Mouse (Mus musculus) midbrain, embryonic 10.5 days (tissue): ENCODE measurements around the gene Trim62. TPM values are rescaled to one million over a fixed set of nuclear protein-coding genes. Genes with fewer than 3 reads are reported as not detected.

Experiments used
- DNase-seq: peaks from one replicate; pipeline ENCODE4 v3.0.0-alpha.2; 2017; ENCODE audit warnings: low spot score
- H3K27ac ChIP-seq: fragments of 300-500 bp; sonication (generic); replicated peaks from 2 replicates; pipeline ENCODE4 v1.5.1; 2016; ENCODE audit warnings: mild to moderate bottlenecking
- H3K27me3 ChIP-seq: fragments of 300-500 bp; sonication (generic); 2 replicates; pipeline ENCODE4 v1.6.1; 2016; ENCODE audit warnings: low read depth, mild to moderate bottlenecking; ENCODE audit not compliant: poor library complexity, severe bottlenecking
- H3K36me3 ChIP-seq: fragments of 300-500 bp; sonication (generic); 2 replicates; pipeline ENCODE4 v1.6.1; 2016; ENCODE audit warnings: mild to moderate bottlenecking, moderate library complexity
- H3K4me1 ChIP-seq: fragments of 300-500 bp; sonication (generic); 2 replicates; pipeline ENCODE4 v1.6.1; 2016
- H3K4me3 ChIP-seq: fragments of 300-500 bp; sonication (generic); 2 replicates; pipeline ENCODE4 v1.5.1; 2016; ENCODE audit warnings: mild to moderate bottlenecking, moderate library complexity
- H3K9me3 ChIP-seq: fragments of 300-500 bp; sonication (generic); replicated peaks from 2 replicates; pipeline ENCODE4 v1.6.1; 2016; ENCODE audit warnings: mild to moderate bottlenecking
- WGBS: fragments of 180-500 bp; shearing (Covaris S2); methylation state at CpG from one replicate; pipeline ENCODE4 v1.1.7; 2016; 5-methylcytosine and 5-hydroxymethylcytosine counted together
- polyA plus RNA-seq: library from polyadenylated mRNA; unstranded; fragments of >200 nt; fragmentation: Nextera tagmentation; extraction: Ambion mirVana; gene quantifications from 2 replicates; pipeline ENCODE4 v1.2.1, GENCODE M21; 2016

Gene Trim62
- polyA plus RNA-seq, 1 experiment from 2014 or later: 7.6 TPM

DNA sequence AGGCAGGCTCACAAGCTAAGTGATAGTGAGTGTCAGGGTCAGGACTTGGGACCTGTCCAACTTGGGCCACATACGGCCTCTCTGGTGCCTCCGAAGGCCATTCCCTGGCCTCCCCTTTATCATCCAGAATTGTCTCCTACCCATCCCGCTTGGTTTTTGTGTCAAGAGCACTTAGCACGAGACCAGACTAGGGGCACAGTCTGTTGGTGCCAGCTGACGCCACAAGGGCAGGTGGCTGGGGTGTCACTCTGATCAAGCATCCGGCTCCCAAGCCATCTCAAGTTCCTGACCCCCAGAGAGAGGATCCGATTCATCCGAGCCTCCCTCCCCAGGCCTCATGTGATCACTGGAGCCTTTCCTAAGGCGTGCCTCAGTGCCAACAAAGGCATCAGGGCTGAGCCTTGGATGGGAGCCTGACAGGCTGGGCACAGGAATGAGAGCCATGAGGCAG is 4.3 kb downstream of the Trim62 start:
- Histone ChIP-seq H3K4me1 (peaks cover 50% of the 10 kb centered on the region), H3K4me3 (no peak overlapping the region), H3K9me3 (no peaks in the 10 kb centered on the region), H3K27me3 (peaks cover 29% of the 10 kb centered on the region), H3K27ac (no peak overlapping the region), H3K36me3 (peaks cover 4% of the 10 kb centered on the region; the same call in 1 of the 2 replicates)
- DNase-seq: no peak
- WGBS: 52% methylated on average over 9 of the region's 9 CpGs

DNA sequence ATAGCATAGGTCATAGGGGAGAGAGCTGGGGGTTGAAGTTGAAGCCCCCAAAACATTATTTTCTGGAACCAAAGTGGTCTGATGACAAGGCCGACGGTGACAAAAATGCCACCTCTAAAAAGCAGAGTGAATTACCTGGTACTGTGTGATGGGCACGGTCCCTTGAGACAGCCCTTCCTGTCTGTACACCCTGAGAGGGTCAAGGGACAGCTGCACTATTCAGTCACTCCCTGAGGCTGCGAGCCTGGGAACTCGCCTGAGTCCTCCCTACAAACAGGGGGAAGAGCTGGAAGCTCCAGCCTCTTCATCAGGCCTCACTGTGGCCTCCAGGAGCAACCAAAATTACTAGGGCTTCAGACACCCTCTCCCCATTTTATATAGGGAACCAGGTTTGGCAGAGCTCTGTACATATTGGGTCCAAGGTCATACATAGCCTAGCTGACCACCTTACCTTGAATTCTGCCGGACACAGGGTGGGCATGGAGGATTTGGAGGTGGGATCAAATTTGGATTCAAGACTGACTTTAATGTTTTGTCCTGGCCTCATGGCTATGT is 5.1 kb downstream of the Trim62 start:
- Histone ChIP-seq H3K27me3 (peaks cover 26% of the 10 kb centered on the region), H3K9me3 (no peaks in the 10 kb centered on the region), H3K4me1 (peaks cover 46% of the 10 kb centered on the region), H3K4me3 (no peak overlapping the region), H3K27ac (0 out of 2 replicates have a peak overlapping the region, but pooled peaks have one; percentile 14), H3K36me3 (peaks cover 4% of the 10 kb centered on the region; the same call in 1 of the 2 replicates)
- DNase-seq: no peak
- WGBS: 93% methylated on average over 6 of the region's 6 CpGs

DNA sequence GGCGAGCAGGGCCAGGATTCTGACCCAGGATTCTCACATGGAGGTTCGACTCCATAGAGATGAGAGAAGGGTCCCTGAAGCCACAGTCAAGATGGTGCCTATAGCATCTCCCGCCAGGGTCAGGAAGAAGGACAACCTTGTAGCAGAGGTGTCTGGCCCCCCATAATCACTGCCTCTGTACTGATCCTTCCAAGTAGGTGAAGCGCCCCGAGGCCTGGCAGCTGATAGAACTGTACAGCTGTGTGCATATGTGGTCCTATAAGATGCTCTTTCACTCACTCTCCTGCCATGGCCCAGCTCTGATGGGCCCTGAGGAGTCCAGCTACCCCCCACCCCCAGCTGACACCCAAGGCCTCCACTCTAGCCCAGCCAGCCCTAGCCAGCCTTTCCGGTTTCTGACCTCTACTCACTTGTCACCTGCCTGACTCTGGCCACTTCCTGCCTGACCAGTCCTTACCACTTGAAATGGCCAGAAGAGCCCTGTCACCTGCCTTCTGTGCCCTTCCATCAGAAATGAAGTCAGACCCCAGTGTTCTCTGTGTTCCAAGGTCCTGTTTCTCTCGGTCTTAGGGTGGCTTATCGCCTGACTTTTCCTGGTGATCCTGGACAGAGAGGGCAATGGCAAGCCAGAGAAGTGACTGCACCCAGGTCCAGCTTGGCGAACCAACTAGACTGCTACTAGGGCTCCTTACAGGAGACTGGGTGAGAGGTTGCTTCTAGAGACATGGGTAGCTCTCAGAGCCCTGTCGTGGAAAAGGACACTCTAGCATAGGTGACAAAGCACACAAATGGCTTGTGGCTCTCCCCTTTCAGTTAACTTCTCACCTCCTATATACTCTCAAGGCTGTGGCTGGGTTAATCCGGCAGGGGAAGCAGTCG is 6.6 kb downstream of the Trim62 start:
- no peak overlapping the region for H3K4me3 ChIP-seq
- DNase-seq: no peak
- H3K36me3 ChIP-seq: peaks cover 4% of the 10 kb centered on the region; the same call in 1 of the 2 replicates
- peaks cover 34% of the 10 kb centered on the region for H3K4me1 ChIP-seq
- H3K27me3 ChIP-seq: peaks cover 17% of the 10 kb centered on the region
- H3K27ac ChIP-seq: 0 out of 2 replicates have a peak overlapping the region, but pooled peaks have one; percentile 4
- WGBS: 86% methylated on average over 12 of the region's 12 CpGs
- no peaks in the 10 kb centered on the region for H3K9me3 ChIP-seq

DNA sequence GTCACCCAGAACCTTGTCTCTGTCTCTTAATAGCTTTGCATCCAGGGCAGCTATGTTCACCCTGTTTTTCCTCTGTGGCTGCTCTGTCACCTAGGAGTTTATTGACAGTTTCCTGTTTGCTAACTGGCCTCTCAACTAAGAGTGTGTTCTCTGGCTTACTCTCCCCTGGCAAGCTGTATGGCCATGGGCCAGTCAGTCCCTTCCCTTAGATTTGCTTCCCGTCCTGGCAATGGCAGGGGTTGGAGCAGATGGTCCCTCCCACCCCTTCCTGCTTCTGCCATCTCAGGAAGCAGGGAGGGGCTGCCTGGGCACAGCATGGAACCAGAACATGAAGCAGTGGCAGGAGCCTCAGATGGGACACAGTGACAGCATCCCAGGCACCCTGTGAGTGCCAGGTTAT is 7.8 kb downstream of the Trim62 start:
- 35% methylated on average over 1 of the region's 1 CpGs for WGBS
- no peak overlapping the region for H3K27ac ChIP-seq
- DNase-seq: no peak

DNA sequence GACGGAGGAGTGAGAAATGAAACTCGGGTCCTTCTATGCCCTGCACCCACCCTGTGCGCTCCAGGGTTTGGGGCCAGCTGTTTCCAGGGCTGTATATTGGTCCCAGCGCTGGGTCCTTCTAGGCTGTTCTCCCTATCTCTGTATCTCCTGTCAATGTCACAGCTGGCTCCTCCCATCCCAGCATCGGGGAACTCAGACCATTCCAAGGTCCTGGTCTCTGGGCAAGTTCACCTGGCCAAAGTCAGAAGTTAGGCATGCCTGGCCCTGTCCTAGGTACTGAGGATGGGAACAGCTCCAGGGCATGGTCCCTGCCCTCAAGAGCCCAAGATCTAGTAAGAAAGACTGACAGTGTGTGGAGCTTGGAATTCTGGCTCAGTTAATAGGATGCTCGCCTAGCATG is 8.4 kb downstream of the Trim62 start:
- H3K36me3 ChIP-seq: no peaks in the 10 kb centered on the region
- H3K9me3 ChIP-seq: no peaks in the 10 kb centered on the region
- H3K4me1 ChIP-seq: peaks cover 27% of the 10 kb centered on the region
- 88% methylated on average over 6 of the region's 6 CpGs for WGBS
- H3K27me3 ChIP-seq: peaks cover 1% of the 10 kb centered on the region; the same call in 1 of the 2 replicates
- H3K27ac ChIP-seq: no peak overlapping the region
- no peak overlapping the region for H3K4me3 ChIP-seq
- no peak for DNase-seq

More for the DNA sequence above, 7.8 kb downstream of the Trim62 start:
- H3K4me1 ChIP-seq: peaks cover 33% of the 10 kb centered on the region
- no peak overlapping the region for H3K4me3 ChIP-seq
- no peaks in the 10 kb centered on the region for H3K36me3 ChIP-seq
- H3K27me3 ChIP-seq: peaks cover 7% of the 10 kb centered on the region; the same call in 1 of the 2 replicates
- H3K9me3 ChIP-seq: no peaks in the 10 kb centered on the region

DNA sequence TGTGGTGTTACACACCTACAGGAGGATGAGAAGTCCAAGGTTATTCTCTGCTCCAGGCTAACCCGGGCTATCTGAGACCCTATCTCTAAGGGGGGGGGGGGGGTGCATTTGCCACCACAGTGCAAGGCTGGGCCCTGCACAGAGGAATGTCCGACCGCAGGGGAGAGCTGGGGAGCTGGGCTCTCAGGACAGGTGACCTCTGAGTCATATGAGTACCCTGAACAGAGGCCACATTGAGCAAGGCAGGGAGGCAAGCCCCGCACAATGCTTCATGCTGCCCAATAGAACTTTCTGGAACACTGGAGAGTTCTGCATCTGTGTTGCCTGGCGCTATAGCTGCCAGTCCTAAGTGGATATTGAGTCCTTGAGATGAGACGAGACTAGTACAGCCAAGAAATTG is 8.8 kb downstream of the Trim62 start:
- DNase-seq: no peak
- Histone ChIP-seq H3K27me3 (no peaks in the 10 kb centered on the region), H3K27ac (no peak overlapping the region), H3K4me3 (no peak overlapping the region), H3K9me3 (no peaks in the 10 kb centered on the region), H3K36me3 (no peaks in the 10 kb centered on the region), H3K4me1 (peaks cover 24% of the 10 kb centered on the region)
- 83% methylated on average over 6 of the region's 6 CpGs for WGBS

DNA sequence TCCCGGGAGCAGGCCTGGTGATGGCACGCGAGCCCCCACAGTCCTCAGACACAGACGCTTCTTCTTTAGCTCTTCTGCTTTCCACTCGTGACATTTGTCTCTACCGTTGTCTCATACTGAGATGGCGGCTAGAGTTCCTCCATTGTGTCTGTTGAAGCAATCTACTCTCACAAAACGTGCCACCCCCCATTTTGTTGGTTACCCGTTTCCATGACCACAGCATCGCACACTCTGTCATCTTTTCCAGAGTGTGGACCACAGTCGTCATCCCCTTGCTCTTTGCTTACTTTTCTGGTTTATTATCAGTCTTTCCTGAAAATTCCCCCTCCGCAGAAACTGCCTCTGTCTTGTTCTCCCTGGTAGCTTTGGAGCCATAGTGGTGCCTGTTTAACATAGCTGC is 10.7 kb downstream of the Trim62 start:
- H3K4me1 ChIP-seq: peaks cover 29% of the 10 kb centered on the region

DNA sequence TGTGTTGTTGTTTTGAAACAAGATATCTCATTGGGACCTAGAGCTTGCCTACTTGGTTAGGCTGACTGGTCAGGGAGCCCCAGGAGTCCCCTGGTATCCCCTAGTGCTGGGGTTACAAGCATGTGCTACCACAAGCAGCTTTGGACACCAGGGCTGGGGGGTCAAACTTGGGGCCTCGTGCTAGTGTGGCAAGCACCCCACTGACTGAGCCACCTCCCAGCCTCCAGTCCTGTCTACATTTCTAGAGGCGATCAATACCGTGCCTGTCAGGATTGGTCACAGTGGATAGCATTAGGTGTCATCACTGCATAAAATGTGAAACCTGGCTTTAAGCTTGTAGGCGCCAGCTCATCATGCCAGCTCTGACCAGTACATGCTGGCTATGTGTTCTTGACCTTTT is 12.5 kb downstream of the Trim62 start:
- Histone ChIP-seq H3K4me1 (peaks cover 45% of the 10 kb centered on the region), H3K27me3 (no peaks in the 10 kb centered on the region), H3K27ac (no peak overlapping the region), H3K9me3 (no peaks in the 10 kb centered on the region), H3K36me3 (peaks cover 5% of the 10 kb centered on the region), H3K4me3 (no peak overlapping the region)
- no peak for DNase-seq
- WGBS: 93% methylated on average over 4 of the region's 4 CpGs

More for the DNA sequence above, 10.7 kb downstream of the Trim62 start:
- WGBS: 83% methylated on average over 12 of the region's 12 CpGs
- H3K27me3 ChIP-seq: no peaks in the 10 kb centered on the region
- H3K27ac ChIP-seq: no peak overlapping the region
- H3K4me3 ChIP-seq: no peak overlapping the region
- no peaks in the 10 kb centered on the region for H3K36me3 ChIP-seq
- H3K9me3 ChIP-seq: no peaks in the 10 kb centered on the region
- DNase-seq: no peak

DNA sequence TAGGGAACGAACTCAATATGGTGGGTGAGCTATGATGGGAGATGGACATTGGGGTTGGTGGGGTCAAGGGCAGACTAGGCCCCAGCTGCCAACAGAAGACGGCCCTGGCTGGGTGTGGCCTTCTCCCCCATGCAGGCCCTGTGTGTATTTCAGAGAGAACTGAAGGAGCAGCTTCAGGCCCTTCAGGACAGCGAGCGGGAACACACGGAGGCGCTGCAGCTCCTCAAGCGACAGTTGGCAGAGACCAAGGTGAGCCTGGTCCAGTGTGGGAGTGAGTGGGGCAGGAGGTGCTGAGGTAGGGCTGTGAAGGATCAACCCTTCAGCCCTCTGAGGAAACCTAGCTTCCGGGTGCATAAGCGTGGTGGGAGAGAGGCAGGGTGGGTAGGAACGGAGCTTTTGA is 13.3 kb downstream of the Trim62 start:
- peaks cover 45% of the 10 kb centered on the region for H3K4me1 ChIP-seq
- H3K4me3 ChIP-seq: no peak overlapping the region
- no peak overlapping the region for H3K27ac ChIP-seq
- H3K36me3 ChIP-seq: peaks cover 7% of the 10 kb centered on the region
- DNase-seq: no peak
- H3K27me3 ChIP-seq: no peaks in the 10 kb centered on the region
- WGBS: 94% methylated on average over 10 of the region's 10 CpGs
- no peaks in the 10 kb centered on the region for H3K9me3 ChIP-seq

DNA sequence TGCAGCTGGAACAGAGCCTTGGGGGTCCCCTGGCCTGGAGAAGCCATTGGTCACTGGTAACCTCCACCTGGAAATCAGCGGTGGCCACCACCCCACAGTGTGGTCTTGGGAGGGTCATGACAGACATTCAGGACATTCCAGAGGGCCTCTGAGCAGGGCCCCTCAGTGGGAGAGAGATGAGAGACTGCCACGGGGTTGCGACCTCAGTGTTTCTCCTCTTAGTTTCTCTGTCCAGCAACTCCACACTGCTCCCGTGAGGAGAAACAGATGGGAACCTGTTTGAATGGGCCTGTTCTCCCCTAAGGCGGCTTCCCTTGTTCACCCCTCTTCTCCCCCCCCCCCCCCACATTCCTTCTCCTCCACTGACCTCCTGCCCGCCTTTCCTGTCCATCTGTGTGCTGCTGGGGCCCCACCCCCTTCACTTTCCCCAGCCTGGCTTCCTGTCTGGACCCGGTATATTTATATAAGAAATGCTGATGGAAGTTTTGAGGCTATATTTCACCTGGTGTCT is 14.6 kb downstream of the Trim62 start:
- H3K4me1 ChIP-seq: peaks cover 36% of the 10 kb centered on the region
- H3K27me3 ChIP-seq: no peaks in the 10 kb centered on the region
- peaks cover 15% of the 10 kb centered on the region for H3K36me3 ChIP-seq
- no peaks in the 10 kb centered on the region for H3K9me3 ChIP-seq
- H3K4me3 ChIP-seq: no peak overlapping the region
- 31% methylated on average over 7 of the region's 7 CpGs for WGBS
- peak overlapping the region; percentile 6 for H3K27ac ChIP-seq
- peak; percentile 54 for DNase-seq

DNA sequence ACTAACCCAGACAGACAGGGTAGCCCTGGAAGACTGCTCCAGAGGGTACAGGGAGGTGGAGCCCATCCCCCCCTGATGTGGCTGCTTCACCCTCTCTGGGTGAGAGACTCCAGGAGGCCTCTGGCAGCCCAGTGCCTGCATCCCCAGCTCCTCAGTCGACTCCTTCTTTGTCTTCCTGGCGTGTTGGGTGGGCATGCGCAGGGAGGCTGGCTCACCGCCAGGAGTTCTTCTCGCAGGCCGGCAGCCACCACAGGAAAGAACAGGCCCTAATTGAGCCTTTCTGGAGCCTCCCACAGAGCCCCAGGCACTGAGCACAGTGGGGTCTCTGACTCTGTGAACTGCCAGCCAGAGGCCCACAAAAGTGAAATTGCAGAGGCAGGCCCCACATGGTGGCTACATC is 16.0 kb downstream of the Trim62 start:
- 0 out of 2 replicates have a peak overlapping the region, but pooled peaks have one; percentile 25 for H3K4me3 ChIP-seq
- peak overlapping the region; percentile 86 for H3K27ac ChIP-seq
- WGBS: 6% methylated on average over 6 of the region's 6 CpGs
- H3K9me3 ChIP-seq: no peaks in the 10 kb centered on the region
- peaks cover 20% of the 10 kb centered on the region for H3K36me3 ChIP-seq
- peaks cover 43% of the 10 kb centered on the region for H3K4me1 ChIP-seq
- no peaks in the 10 kb centered on the region for H3K27me3 ChIP-seq
- DNase-seq: peak; percentile 65

DNA sequence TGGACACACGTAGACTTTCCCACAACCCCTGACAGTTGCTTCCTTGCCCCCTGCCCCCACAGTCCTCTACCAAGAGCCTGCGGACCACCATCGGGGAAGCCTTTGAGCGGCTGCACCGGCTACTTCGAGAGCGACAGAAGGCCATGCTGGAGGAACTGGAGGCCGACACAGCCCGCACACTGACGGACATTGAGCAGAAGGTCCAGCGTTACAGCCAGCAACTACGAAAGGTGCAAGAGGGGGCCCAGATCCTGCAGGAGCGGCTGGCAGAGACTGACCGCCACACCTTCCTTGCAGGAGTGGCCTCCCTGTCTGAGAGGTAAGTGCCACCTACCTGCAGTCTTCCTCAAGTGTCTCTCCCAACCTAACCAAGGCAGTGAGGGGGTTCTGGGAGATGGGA is 17.1 kb downstream of the Trim62 start:
- peak overlapping the region; percentile 28; the same call in 1 of the 2 replicates for H3K27ac ChIP-seq
- no peak for DNase-seq
- H3K36me3 ChIP-seq: peaks cover 20% of the 10 kb centered on the region
- H3K27me3 ChIP-seq: no peaks in the 10 kb centered on the region
- no peak overlapping the region for H3K4me3 ChIP-seq
- WGBS: 79% methylated on average over 14 of the region's 14 CpGs
- H3K4me1 ChIP-seq: peaks cover 52% of the 10 kb centered on the region
- H3K9me3 ChIP-seq: no peaks in the 10 kb centered on the region

DNA sequence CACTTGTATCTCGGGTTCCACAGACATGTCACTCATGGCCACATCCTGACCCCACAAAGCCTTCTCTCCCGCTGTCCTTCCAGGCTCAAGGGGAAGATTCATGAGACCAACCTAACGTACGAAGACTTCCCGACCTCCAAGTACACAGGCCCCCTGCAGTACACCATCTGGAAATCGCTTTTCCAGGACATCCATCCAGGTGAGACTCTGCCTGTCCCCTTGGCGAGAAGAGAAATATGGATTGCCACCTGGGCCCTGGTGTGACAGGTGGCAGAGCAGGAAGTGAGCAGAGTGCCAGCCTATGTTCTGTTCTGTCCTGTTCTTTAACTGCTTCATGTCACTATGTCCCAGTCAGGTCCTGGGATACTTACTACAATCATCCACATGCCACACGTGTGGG is 19.0 kb downstream of the Trim62 start:
- H3K27ac ChIP-seq: no peak overlapping the region

More for the DNA sequence above, 19.0 kb downstream of the Trim62 start:
- no peak for DNase-seq
- Histone ChIP-seq H3K9me3 (no peaks in the 10 kb centered on the region), H3K36me3 (peaks cover 20% of the 10 kb centered on the region), H3K4me3 (no peak overlapping the region), H3K4me1 (peaks cover 69% of the 10 kb centered on the region), H3K27me3 (peaks cover 7% of the 10 kb centered on the region; the same call in 1 of the 2 replicates)
- WGBS: 90% methylated on average over 8 of the region's 8 CpGs
